Mouse (Mus musculus): ENCODE measurements around the gene Fam163b. TPM values are rescaled to one million over a fixed set of nuclear protein-coding genes. Genes with fewer than 3 reads are reported as not detected.

Fam163b gene
- polyA plus RNA-seq, 1 experiment from 2014 or later, result 0.14 TPM

- Histone ChIP-seq H3K9me3 (ENCODE audit: low read length) (no peaks in the 10 kb centered on the region), H3K27me3 (ENCODE audit: insufficient read depth, low read length) (peaks cover 7% of the 10 kb centered on the region), H3K4me3 (ENCODE audit: low read length) (no peak overlapping the region), H3K36me3 (ENCODE audit: insufficient read depth, low read length) (no peaks in the 10 kb centered on the region), H3K9ac (replicated peaks; ENCODE audit: low read length) (no peak overlapping the region), H3K27ac (ENCODE audit: low read length) (no peak overlapping the region), H3K4me1 (ENCODE audit: insufficient read depth, low read length) (no peaks in the 10 kb centered on the region), H3K4me2 (replicated peaks; ENCODE audit: low read depth, low read length) (no peak overlapping the region)
- ATAC-seq (ENCODE audit: low FRiP score, low TSS enrichment), result no peak
- 89% methylated on average over 1 of the region's 1 CpGs for WGBS
Measured at GRCm38 (mm10) chr2:27136789-27137188, 5.5 kb downstream of the Fam163b start.

DNA sequence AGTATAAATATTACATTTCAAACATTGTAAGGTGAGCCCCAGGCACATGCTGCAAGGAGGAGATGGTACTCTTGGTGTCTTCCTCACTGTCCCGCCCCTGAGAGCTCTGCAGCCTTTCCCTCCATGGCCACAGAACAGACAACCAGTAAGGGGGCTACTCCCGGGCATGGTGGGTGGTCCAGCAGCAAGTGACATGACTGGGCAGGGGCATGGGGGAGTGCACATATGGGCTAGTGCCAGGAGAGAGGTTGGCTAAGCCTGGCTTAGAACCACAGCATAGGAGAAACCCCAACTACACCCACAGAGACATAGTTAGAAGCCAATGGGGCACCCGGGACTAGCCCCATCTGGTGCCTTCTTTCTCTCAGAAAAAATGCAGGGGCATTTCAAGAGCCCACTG lies 6.0 kb downstream of the Fam163b start:
- Histone ChIP-seq H3K4me1 (ENCODE audit: insufficient read depth, low read length) (no peaks in the 10 kb centered on the region), H3K9me3 (ENCODE audit: low read length) (no peaks in the 10 kb centered on the region), H3K4me3 (ENCODE audit: low read length) (no peak overlapping the region), H3K36me3 (ENCODE audit: insufficient read depth, low read length) (no peaks in the 10 kb centered on the region), H3K4me2 (replicated peaks; ENCODE audit: low read depth, low read length) (no peak overlapping the region), H3K27me3 (ENCODE audit: insufficient read depth, low read length) (peaks cover 2% of the 10 kb centered on the region), H3K27ac (ENCODE audit: low read length) (no peak overlapping the region), H3K9ac (replicated peaks; ENCODE audit: low read length) (no peak overlapping the region)
- whole genome bisulfite sequencing, result 67% methylated on average over 3 of the region's 3 CpGs
- no peak for ATAC-seq (ENCODE audit: low FRiP score, low TSS enrichment)

DNA sequence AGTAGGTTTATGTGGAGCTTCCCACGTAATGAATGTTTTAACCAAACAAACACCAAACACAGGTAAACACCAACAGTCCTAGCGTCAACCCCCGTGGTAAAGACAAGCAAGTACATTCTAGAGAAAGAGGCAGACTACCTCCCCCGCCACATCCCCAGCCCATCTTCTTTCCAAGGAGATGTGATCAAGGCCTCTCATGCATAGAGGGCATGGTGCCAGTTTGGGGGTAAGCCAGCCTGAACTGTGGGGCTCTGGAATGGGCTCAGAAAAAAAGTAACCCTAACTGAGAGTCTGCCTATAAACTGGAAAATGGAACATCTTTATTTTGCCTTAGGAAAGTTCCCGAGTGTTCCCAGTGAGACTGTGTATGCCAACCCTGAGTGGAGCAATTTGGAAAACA lies 6.4 kb downstream of the Fam163b start:
- H3K36me3 ChIP-seq (ENCODE audit: insufficient read depth, low read length), result no peaks in the 10 kb centered on the region
- no peak overlapping the region for H3K27ac ChIP-seq (ENCODE audit: low read length)
- H3K4me2 ChIP-seq (replicated peaks; ENCODE audit: low read depth, low read length), result no peak overlapping the region
- no peak for ATAC-seq (ENCODE audit: low FRiP score, low TSS enrichment)
- H3K9me3 ChIP-seq (ENCODE audit: low read length), result no peaks in the 10 kb centered on the region
- no peaks in the 10 kb centered on the region for H3K4me1 ChIP-seq (ENCODE audit: insufficient read depth, low read length)
- H3K4me3 ChIP-seq (ENCODE audit: low read length), result no peak overlapping the region
- no peaks in the 10 kb centered on the region for H3K27me3 ChIP-seq (ENCODE audit: insufficient read depth, low read length)
- no peak overlapping the region for H3K9ac ChIP-seq (replicated peaks; ENCODE audit: low read length)
- 76% methylated on average over 5 of the region's 5 CpGs for WGBS

DNA sequence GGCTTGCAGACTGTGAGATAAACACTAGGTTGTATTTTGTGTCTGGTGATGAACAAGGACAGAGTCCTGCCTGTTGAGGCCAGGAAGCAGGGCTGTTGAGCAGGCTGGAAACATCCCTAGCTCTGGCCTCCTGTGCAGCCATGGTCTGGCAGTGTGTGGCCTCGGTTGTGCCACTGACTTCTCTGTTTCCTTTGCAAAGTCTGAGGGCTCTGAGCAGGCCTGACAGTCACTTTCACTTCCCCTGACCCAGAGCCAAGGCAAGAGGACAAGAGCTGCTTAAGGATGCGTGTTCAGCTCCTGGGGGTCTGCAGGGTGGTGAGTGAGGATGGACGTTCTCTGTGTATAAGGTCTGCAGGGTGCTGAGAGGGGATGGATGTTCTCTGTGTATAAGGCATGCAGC lies 13.3 kb downstream of the Fam163b start:
- ATAC-seq (ENCODE audit: low FRiP score, low TSS enrichment), result no peak
- Histone ChIP-seq H3K27ac (ENCODE audit: low read length) (no peak overlapping the region), H3K27me3 (ENCODE audit: insufficient read depth, low read length) (no peaks in the 10 kb centered on the region), H3K9me3 (ENCODE audit: low read length) (no peaks in the 10 kb centered on the region), H3K4me3 (ENCODE audit: low read length) (no peak overlapping the region), H3K4me2 (replicated peaks; ENCODE audit: low read depth, low read length) (no peak overlapping the region), H3K36me3 (ENCODE audit: insufficient read depth, low read length) (no peaks in the 10 kb centered on the region), H3K4me1 (ENCODE audit: insufficient read depth, low read length) (no peaks in the 10 kb centered on the region), H3K9ac (replicated peaks; ENCODE audit: low read length) (no peak overlapping the region)
- WGBS, result 76% methylated on average over 3 of the region's 3 CpGs

DNA sequence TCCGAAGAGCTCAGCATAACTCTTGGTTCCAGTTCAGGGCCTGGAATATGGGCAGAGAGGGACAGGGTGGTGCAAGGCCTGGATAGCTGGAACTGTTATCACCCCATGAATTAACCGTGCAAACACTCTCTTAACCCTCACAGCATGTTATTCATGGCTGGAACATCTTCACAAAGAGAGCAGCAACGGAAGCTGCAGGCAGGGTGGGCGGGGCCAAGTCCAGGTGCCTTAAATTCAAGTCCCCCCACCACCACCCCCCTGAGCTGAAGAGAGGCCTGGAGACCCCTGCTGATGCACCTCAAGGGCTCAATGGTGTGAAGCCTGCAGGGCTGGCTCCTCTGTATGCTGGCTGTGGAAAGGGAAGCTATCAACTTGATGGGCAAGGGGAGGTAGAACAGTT lies 15.8 kb downstream of the Fam163b start:
- H3K4me1 ChIP-seq (ENCODE audit: insufficient read depth, low read length), result peaks cover 6% of the 10 kb centered on the region; the same call in 1 of the 2 replicates
- H3K36me3 ChIP-seq (ENCODE audit: insufficient read depth, low read length), result no peaks in the 10 kb centered on the region
- ATAC-seq (ENCODE audit: low FRiP score, low TSS enrichment), result no peak
- 56% methylated on average over 4 of the region's 4 CpGs for WGBS
- no peak overlapping the region for H3K4me2 ChIP-seq (replicated peaks; ENCODE audit: low read depth, low read length)
- H3K27me3 ChIP-seq (ENCODE audit: insufficient read depth, low read length), result no peaks in the 10 kb centered on the region
- H3K4me3 ChIP-seq (ENCODE audit: low read length), result no peak overlapping the region
- H3K9ac ChIP-seq (replicated peaks; ENCODE audit: low read length), result no peak overlapping the region
- no peaks in the 10 kb centered on the region for H3K9me3 ChIP-seq (ENCODE audit: low read length)
- H3K27ac ChIP-seq (ENCODE audit: low read length), result no peak overlapping the region

DNA sequence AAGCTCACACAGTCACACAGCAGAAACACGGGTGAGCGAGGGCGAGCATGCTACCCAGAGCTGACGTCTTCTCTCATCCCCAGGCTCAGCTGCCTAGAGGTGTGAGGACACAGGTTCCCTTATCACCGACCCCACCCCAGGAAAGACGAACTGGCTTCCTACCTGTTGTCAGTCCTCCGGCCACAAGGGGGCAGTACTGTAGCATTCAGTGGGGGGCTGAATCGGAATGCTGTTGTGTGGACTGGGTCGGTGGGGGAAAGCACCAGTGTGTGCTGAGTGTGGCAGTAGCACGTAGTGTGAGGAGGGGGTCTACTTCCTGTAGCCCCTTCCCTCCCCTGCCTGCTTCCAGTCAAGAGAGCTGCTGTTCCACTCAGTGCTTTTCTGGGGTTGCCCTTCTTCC lies 16.3 kb downstream of the Fam163b start:
- Histone ChIP-seq H3K4me1 (ENCODE audit: insufficient read depth, low read length) (peaks cover 7% of the 10 kb centered on the region; the same call in 1 of the 2 replicates), H3K9me3 (ENCODE audit: low read length) (no peaks in the 10 kb centered on the region), H3K9ac (replicated peaks; ENCODE audit: low read length) (no peak overlapping the region), H3K4me2 (replicated peaks; ENCODE audit: low read depth, low read length) (no peak overlapping the region), H3K27ac (ENCODE audit: low read length) (no peak overlapping the region), H3K36me3 (ENCODE audit: insufficient read depth, low read length) (no peaks in the 10 kb centered on the region), H3K27me3 (ENCODE audit: insufficient read depth, low read length) (no peaks in the 10 kb centered on the region), H3K4me3 (ENCODE audit: low read length) (no peak overlapping the region)
- ATAC-seq (ENCODE audit: low FRiP score, low TSS enrichment), result no peak
- 36% methylated on average over 10 of the region's 10 CpGs for WGBS

- no peaks in the 10 kb centered on the region for H3K27me3 ChIP-seq (ENCODE audit: insufficient read depth, low read length)
- H3K9ac ChIP-seq (replicated peaks; ENCODE audit: low read length), result no peak overlapping the region
- H3K4me3 ChIP-seq (ENCODE audit: low read length), result no peak overlapping the region
- H3K36me3 ChIP-seq (ENCODE audit: insufficient read depth, low read length), result no peaks in the 10 kb centered on the region
- H3K9me3 ChIP-seq (ENCODE audit: low read length), result no peaks in the 10 kb centered on the region
- 92% methylated on average over 4 of the region's 4 CpGs for WGBS
- H3K4me2 ChIP-seq (replicated peaks; ENCODE audit: low read depth, low read length), result no peak overlapping the region
- no peak overlapping the region for H3K27ac ChIP-seq (ENCODE audit: low read length)
- ATAC-seq (ENCODE audit: low FRiP score, low TSS enrichment), result no peak
- peaks cover 7% of the 10 kb centered on the region; the same call in 1 of the 2 replicates for H3K4me1 ChIP-seq (ENCODE audit: insufficient read depth, low read length)
Measured at GRCm38 (mm10) chr2:27123121-27123520, 19.2 kb downstream of the Fam163b start.

GRCm38 (mm10) chr2:27122578-27122977 lies 19.7 kb downstream of the Fam163b start:
- H3K36me3 ChIP-seq (ENCODE audit: insufficient read depth, low read length), result no peaks in the 10 kb centered on the region
- ATAC-seq (ENCODE audit: low FRiP score, low TSS enrichment), result no peak
- H3K9ac ChIP-seq (replicated peaks; ENCODE audit: low read length), result no peak overlapping the region
- peaks cover 7% of the 10 kb centered on the region; the same call in 1 of the 2 replicates for H3K4me1 ChIP-seq (ENCODE audit: insufficient read depth, low read length)
- H3K27ac ChIP-seq (ENCODE audit: low read length), result no peak overlapping the region
- no peaks in the 10 kb centered on the region for H3K27me3 ChIP-seq (ENCODE audit: insufficient read depth, low read length)
- 55% methylated on average over 9 of the region's 9 CpGs for WGBS
- H3K9me3 ChIP-seq (ENCODE audit: low read length), result no peaks in the 10 kb centered on the region
- H3K4me3 ChIP-seq (ENCODE audit: low read length), result no peak overlapping the region
- H3K4me2 ChIP-seq (replicated peaks; ENCODE audit: low read depth, low read length), result no peak overlapping the region

DNA sequence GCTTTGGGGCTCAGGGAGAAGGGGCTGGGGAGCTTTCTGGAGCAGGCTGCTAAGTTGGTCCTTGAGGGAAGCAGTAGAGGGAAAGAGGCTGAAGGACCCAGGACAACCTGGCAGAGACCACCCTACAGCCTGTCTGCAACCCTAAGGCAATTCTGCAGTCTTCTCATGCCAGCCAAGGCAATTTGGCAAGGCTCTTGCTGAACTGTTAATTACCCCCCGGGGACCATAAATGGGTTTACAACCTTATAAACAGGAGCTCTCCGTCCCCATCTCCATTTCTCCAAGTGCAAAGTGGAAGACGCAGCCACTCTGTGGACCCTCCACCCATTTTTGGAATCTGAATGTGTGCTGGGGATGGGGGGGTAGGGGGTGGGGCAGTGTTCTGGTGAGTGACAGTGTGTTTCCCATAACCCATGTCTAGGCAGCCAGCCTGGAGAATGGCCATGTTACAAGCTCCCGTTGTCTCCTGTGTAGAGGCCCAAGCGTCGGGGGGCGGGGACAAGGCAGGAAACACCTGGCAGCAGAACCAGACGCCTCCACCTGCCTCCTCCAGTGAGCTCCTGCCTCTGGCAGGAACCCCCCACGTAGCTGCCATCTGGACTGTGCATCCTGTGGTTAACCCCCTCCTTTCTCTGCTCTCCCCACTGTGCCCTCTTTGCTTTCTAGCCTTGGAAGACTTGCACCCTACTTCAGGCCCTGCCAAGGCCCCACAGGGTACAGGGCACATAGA lies 20.5 kb downstream of the Fam163b start:
- Histone ChIP-seq H3K9me3 (ENCODE audit: low read length) (no peaks in the 10 kb centered on the region), H3K4me1 (ENCODE audit: insufficient read depth, low read length) (peaks cover 7% of the 10 kb centered on the region; the same call in 1 of the 2 replicates), H3K36me3 (ENCODE audit: insufficient read depth, low read length) (no peaks in the 10 kb centered on the region), H3K9ac (replicated peaks; ENCODE audit: low read length) (no peak overlapping the region), H3K4me3 (ENCODE audit: low read length) (no peak overlapping the region), H3K27ac (ENCODE audit: low read length) (no peak overlapping the region), H3K27me3 (ENCODE audit: insufficient read depth, low read length) (no peaks in the 10 kb centered on the region), H3K4me2 (replicated peaks; ENCODE audit: low read depth, low read length) (no peak overlapping the region)
- 9% methylated on average over 9 of the region's 9 CpGs for WGBS
- 0 out of 2 replicates have a peak, but pooled peaks have one; percentile 49 for ATAC-seq (ENCODE audit: low FRiP score, low TSS enrichment)

GRCm38 (mm10) chr2:27120241-27120641 lies 22.1 kb downstream of the Fam163b start:
- no peaks in the 10 kb centered on the region for H3K9me3 ChIP-seq (ENCODE audit: low read length)
- H3K27me3 ChIP-seq (ENCODE audit: insufficient read depth, low read length), result no peaks in the 10 kb centered on the region
- no peaks in the 10 kb centered on the region for H3K36me3 ChIP-seq (ENCODE audit: insufficient read depth, low read length)
- no peak overlapping the region for H3K4me2 ChIP-seq (replicated peaks; ENCODE audit: low read depth, low read length)
- 78% methylated on average over 8 of the region's 8 CpGs for WGBS
- H3K27ac ChIP-seq (ENCODE audit: low read length), result no peak overlapping the region
- ATAC-seq (ENCODE audit: low FRiP score, low TSS enrichment), result no peak
- no peak overlapping the region for H3K9ac ChIP-seq (replicated peaks; ENCODE audit: low read length)
- peaks cover 7% of the 10 kb centered on the region; the same call in 1 of the 2 replicates for H3K4me1 ChIP-seq (ENCODE audit: insufficient read depth, low read length)
- no peak overlapping the region for H3K4me3 ChIP-seq (ENCODE audit: low read length)

Data from kidney, embryonic 16.5 days (tissue).